Mouse (Mus musculus) C2C12 (cell line): ENCODE data around the gene Zbtb5. TPM values are rescaled to one million over a fixed set of nuclear protein-coding genes. Genes with fewer than 3 reads are reported as not detected.

Experiments
- H3K27me3 ChIP-seq: one replicate; pipeline ENCODE4 v1.6.1; 2011; ENCODE audit not compliant: control insufficient read depth, insufficient read depth, insufficient read length
- H3K36me3 ChIP-seq: one replicate; pipeline ENCODE4 v1.6.1; 2011; ENCODE audit not compliant: control insufficient read depth, insufficient read depth
- H3K4me3 ChIP-seq: one replicate; pipeline ENCODE4 v1.5.1; 2011; ENCODE audit warnings: mild to moderate bottlenecking, control low read depth; ENCODE audit not compliant: poor library complexity, insufficient read depth, severe bottlenecking
- H3K79me2 ChIP-seq: one replicate; pipeline ENCODE4 v1.6.1; 2011; ENCODE audit not compliant: control insufficient read depth, insufficient read depth
- H3K79me3 ChIP-seq: one replicate; pipeline ENCODE4 v1.6.1; 2011; ENCODE audit warnings: low read depth, control low read depth
- H3ac ChIP-seq: one replicate; pipeline ENCODE3; 2011; ENCODE audit warnings: low read depth; ENCODE audit not compliant: control insufficient read depth, insufficient read length
- CEBPB ChIP-seq: IDR thresholded peaks from one replicate; pipeline ENCODE4 v1.6.1; 2011; ENCODE audit warnings: low read depth, mild to moderate bottlenecking, control low read depth, moderate library complexity
- CTCF ChIP-seq: IDR thresholded peaks from one replicate; pipeline ENCODE4 v1.5.1; 2011; ENCODE audit not compliant: control insufficient read depth, insufficient read depth, insufficient read length
- FOSL1 ChIP-seq: IDR thresholded peaks from one replicate; pipeline ENCODE4 v1.8.0; 2011; ENCODE audit warnings: mild to moderate bottlenecking, low read length; ENCODE audit not compliant: poor library complexity, insufficient read depth, severe bottlenecking
- MAX ChIP-seq: IDR thresholded peaks from one replicate; pipeline ENCODE4 v1.6.1; 2011; ENCODE audit warnings: mild to moderate bottlenecking, control low read depth
- MYOD1 ChIP-seq: IDR thresholded peaks from one replicate; pipeline ENCODE4 v1.6.1; 2011; ENCODE audit warnings: low read depth; ENCODE audit not compliant: control insufficient read depth, insufficient read length
- MYOG ChIP-seq: IDR thresholded peaks from one replicate; pipeline ENCODE4 v1.6.1; 2011; ENCODE audit not compliant: control insufficient read depth, insufficient read length; ENCODE audit errors: extremely low read depth
- USF1 ChIP-seq: IDR thresholded peaks from one replicate; pipeline ENCODE4 v1.6.1; 2011; ENCODE audit warnings: low read depth, mild to moderate bottlenecking, control low read depth, moderate library complexity
- polyA plus RNA-seq: library from polyadenylated mRNA; unstranded; fragments of >200 nt; fragmentation: generic; extraction: Trizol; gene quantifications from one replicate; pipeline ENCODE4 v1.2.1, GENCODE M21; 2012; ENCODE audit warnings: missing spikeins

Gene Zbtb5
- polyA plus RNA-seq, 1 experiment: 4.7 TPM

GRCm38 (mm10) chr4:45034693-45035628 lies 22.7 kb upstream of the Zbtb5 start:
- no peak for TF ChIP-seq MAX
- TF ChIP-seq USF1: no peak
- TF ChIP-seq CEBPB: no peak
- TF ChIP-seq CTCF: no peak
- no peak for TF ChIP-seq MYOG
- no peak for TF ChIP-seq MYOD1
- TF ChIP-seq FOSL1: no peak
- H3ac ChIP-seq: no peak overlapping the region
- peaks cover 14% of the 10 kb centered on the region for H3K36me3 ChIP-seq
- no peaks in the 10 kb centered on the region for H3K79me2 ChIP-seq
- H3K27me3 ChIP-seq: no peaks in the 10 kb centered on the region
- no peak overlapping the region for H3K4me3 ChIP-seq
- no peaks in the 10 kb centered on the region for H3K79me3 ChIP-seq

- no peak overlapping the region for H3ac ChIP-seq
- no peak overlapping the region for H3K4me3 ChIP-seq
- H3K79me3 ChIP-seq: no peaks in the 10 kb centered on the region
- no peaks in the 10 kb centered on the region for H3K27me3 ChIP-seq
- no peaks in the 10 kb centered on the region for H3K79me2 ChIP-seq
- H3K36me3 ChIP-seq: peaks cover 14% of the 10 kb centered on the region
- TF ChIP-seq MYOD1: no peak
- TF ChIP-seq CTCF: no peak
- no peak for TF ChIP-seq FOSL1
- no peak for TF ChIP-seq USF1
- TF ChIP-seq MYOG: no peak
- no peak for TF ChIP-seq MAX
- no peak for TF ChIP-seq CEBPB
Observed at GRCm38 (mm10) chr4:45032586-45032985, 20.4 kb upstream of the Zbtb5 start.

DNA sequence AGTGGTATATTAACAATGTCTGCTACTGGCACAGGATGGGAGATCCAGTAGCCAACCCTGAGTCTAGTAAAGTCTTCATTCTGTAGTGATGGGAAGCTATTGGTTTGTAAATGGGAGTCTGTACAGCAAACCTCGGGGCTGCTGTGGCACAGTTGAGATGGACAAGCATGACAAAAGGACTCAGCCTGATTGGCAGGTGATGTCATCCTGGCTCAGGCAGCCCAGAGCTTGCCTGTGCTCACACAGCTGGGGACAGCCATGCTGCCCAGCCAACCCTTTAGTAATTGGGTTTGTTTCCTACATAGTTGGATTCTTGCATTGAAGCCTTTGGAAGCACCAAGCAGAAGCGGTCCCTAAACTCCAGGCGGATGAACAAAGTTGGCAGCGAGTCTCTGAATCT lies 14.2 kb upstream of the Zbtb5 start:
- TF ChIP-seq MYOD1 (no peak), CEBPB (no peak), MYOG (no peak), CTCF (no peak), FOSL1 (no peak), MAX (no peak)
- no peaks in the 10 kb centered on the region for H3K79me2 ChIP-seq
- no peaks in the 10 kb centered on the region for H3K27me3 ChIP-seq
- no peaks in the 10 kb centered on the region for H3K79me3 ChIP-seq
- no peak overlapping the region for H3ac ChIP-seq
- H3K36me3 ChIP-seq: peaks cover 25% of the 10 kb centered on the region
- H3K4me3 ChIP-seq: no peak overlapping the region

DNA sequence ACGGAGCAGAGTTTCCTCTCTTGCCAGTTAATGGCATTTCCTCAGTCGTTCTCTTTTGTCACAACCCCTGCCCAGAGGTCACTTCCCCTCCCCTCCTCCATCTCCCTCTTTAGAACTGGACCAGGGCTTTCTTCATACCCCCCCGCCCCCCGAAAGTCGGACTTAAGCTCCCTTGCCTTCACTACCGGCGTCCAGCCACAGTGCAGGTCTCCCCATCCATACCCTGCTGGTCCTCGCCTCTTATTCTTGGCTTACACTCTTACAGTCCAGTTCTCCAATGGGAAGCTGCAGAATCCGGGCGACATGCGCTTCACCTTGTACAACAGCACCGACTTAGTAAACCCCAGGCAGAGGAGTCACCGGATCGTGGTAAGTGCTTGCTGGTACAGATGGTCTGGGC lies 6.8 kb upstream of the Zbtb5 start:
- no peaks in the 10 kb centered on the region for H3K27me3 ChIP-seq
- peak overlapping the region; percentile 19 for H3ac ChIP-seq
- H3K36me3 ChIP-seq: peaks cover under 1% of the 10 kb centered on the region
- peak overlapping the region; percentile 79 for H3K4me3 ChIP-seq
- H3K79me2 ChIP-seq: peaks cover 23% of the 10 kb centered on the region
- TF ChIP-seq MAX (no peak), MYOG (no peak), USF1 (no peak), CTCF (no peak), FOSL1 (no peak), MYOD1 (no peak), CEBPB (no peak)
- peaks cover 14% of the 10 kb centered on the region for H3K79me3 ChIP-seq

DNA sequence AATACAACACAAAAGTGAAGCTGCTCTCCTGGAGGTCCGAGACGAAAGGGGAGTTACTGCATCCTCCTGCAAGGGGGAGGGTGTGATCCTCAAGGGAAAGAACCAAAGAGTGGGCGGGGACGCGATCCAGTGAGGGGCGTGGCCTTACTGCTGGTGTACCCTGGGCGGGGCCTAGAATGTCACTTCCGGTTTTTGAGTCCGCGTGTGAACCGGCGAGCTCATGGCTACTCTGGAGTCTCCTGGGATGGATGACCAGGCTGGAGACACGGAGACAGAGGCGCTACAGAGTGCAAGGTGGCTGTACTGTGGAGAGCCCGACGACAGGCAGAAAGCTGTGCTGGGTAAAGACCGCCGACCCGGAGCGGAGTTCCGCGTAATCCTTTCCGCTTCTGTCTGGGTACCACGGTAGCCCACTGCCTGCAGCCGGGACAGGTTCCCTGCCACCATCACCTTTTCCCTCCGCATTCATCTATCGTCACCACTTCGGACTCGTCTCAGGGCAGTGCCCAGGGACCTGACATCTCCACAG lies 6.3 kb upstream of the Zbtb5 start, which contains the start of gene Polr1e:
Gene Polr1e (plus strand): TSS at position 132 of the 529 bp plus-strand sequence.
- H3K4me3 ChIP-seq: peak within 1 kb of the TSS; percentile 79
- TF ChIP-seq MAX: peak; percentile 43
- TF ChIP-seq USF1: no peak
- no peak for TF ChIP-seq CEBPB
- TF ChIP-seq FOSL1: no peak
- no peak for TF ChIP-seq MYOG
- no peak for TF ChIP-seq CTCF
- TF ChIP-seq MYOD1: no peak

DNA sequence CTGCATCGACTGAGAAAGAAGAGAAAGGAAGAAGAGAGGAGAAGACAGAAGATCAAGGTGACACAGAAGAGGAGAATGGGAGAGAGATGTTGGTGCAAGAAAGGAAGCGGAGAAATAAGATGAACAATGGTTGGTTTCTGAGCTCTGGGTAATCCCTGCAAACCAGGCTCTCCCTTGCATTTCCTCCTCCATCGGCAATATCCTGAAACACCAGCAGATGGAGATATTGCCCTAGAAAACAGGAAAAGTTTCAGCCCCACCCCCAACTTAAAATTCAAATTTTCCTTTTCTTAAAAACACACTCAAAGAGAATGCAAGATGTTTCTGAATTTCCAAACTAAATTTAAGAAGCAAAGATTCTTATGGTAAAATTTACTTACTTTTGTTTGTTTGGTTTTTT lies 3.4 kb upstream of the Zbtb5 start:
- no peak overlapping the region for H3K4me3 ChIP-seq
- H3ac ChIP-seq: no peak overlapping the region
- no peaks in the 10 kb centered on the region for H3K36me3 ChIP-seq
- H3K79me3 ChIP-seq: peaks cover 19% of the 10 kb centered on the region
- TF ChIP-seq MAX (no peak), MYOD1 (no peak), CTCF (peak; percentile 2)
- peaks cover 32% of the 10 kb centered on the region for H3K79me2 ChIP-seq
- no peaks in the 10 kb centered on the region for H3K27me3 ChIP-seq

More for the DNA sequence above, 6.3 kb upstream of the Zbtb5 start, which contains the start of gene Polr1e:
- no peaks in the 10 kb centered on the region for H3K27me3 ChIP-seq
- peaks cover 23% of the 10 kb centered on the region for H3K79me2 ChIP-seq
- peak within 1 kb of the TSS; percentile 19 for H3ac ChIP-seq
- no peaks in the 10 kb centered on the region for H3K36me3 ChIP-seq
- H3K79me3 ChIP-seq: peaks cover 14% of the 10 kb centered on the region
